Mouse (Mus musculus) neural tube, embryonic 14.5 days (tissue): ENCODE results near the gene Mical1. TPM values are rescaled to one million over a fixed set of nuclear protein-coding genes. Genes with fewer than 3 reads are reported as not detected.

Experiments used
- ATAC-seq: fragments of 200-750 bp; cut with Nextera tagmentation; 2 replicates; pipeline ENCODE4 v1.8.0; 2017; ENCODE audit warnings: low read depth, mild to moderate bottlenecking, moderate TSS enrichment, moderate library complexity
- H3K27ac ChIP-seq: fragments of 300-500 bp; sonication (generic); 2 replicates; pipeline ENCODE4 v1.5.1; 2014; ENCODE audit warnings: low read depth, mild to moderate bottlenecking, control low read depth, low read length, moderate library complexity, mixed read lengths
- H3K27me3 ChIP-seq: fragments of 300-500 bp; sonication (generic); 2 replicates; pipeline ENCODE4 v1.6.1; 2014; ENCODE audit warnings: low read length; ENCODE audit not compliant: control insufficient read depth, insufficient read depth
- H3K36me3 ChIP-seq: fragments of 300-500 bp; sonication (generic); 2 replicates; pipeline ENCODE4 v1.6.1; 2014; ENCODE audit warnings: low read length, mixed read lengths; ENCODE audit not compliant: control insufficient read depth, insufficient read depth
- H3K4me1 ChIP-seq: fragments of 300-500 bp; sonication (generic); 2 replicates; pipeline ENCODE4 v1.6.1; 2014; ENCODE audit warnings: low read length; ENCODE audit not compliant: control insufficient read depth, insufficient read depth
- H3K4me2 ChIP-seq: fragments of 300-500 bp; sonication (generic); 2 replicates; pipeline ENCODE4 v1.6.1; 2014; ENCODE audit warnings: mild to moderate bottlenecking, low read depth, low read length, control low read depth
- H3K4me3 ChIP-seq: fragments of 300-500 bp; sonication (generic); 2 replicates; pipeline ENCODE4 v1.5.1; 2014; ENCODE audit warnings: low read depth, low read length, control low read depth, mixed read lengths
- H3K9ac ChIP-seq: fragments of 300-500 bp; sonication (generic); replicated peaks from 2 replicates; pipeline ENCODE4 v1.6.1; 2014; ENCODE audit warnings: low read depth, mild to moderate bottlenecking, control low read depth, low read length, mixed read lengths
- H3K9me3 ChIP-seq: fragments of 300-500 bp; sonication (generic); 2 replicates; pipeline ENCODE4 v1.6.1; 2016; ENCODE audit warnings: low read length; ENCODE audit not compliant: control insufficient read depth
- WGBS: fragments of 180-500 bp; shearing (Covaris S2); extraction: QIAGEN DNeasy Blood & Tissue Kit; methylation state at CpG from one replicate; pipeline ENCODE4 v1.1.7; 2014; 5-methylcytosine and 5-hydroxymethylcytosine counted together
- polyA plus RNA-seq: library from polyadenylated mRNA; unstranded; fragments of >200 nt; fragmentation: Nextera tagmentation; extraction: Ambion mirVana; gene quantifications from 2 replicates; pipeline ENCODE4 v1.2.1, GENCODE M21; 2014

Gene Mical1
- polyA plus RNA-seq, 1 experiment from 2014 or later = 19.8 TPM

DNA sequence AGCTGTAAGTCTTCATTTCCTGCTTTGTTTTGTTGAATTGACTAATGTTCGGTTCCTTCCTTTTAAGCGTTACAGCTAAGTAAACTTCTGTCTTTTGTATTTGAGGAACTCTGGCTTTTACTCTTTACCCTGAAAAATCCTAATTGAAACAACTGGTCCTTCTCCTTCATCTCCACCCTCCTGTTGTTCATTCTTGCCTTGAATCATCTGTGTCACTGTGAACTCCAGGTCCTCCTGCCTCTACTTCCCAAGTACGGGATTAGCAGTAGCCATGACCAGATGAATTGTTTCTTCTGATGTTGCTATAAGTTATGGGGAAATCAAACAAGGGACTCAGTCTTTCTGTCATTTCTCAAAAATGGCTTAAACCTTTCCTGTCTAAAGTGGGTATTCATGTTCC, 47.3 kb downstream of the Mical1 start:
- H3K9ac ChIP-seq = no peak overlapping the region
- H3K36me3 ChIP-seq = no peaks in the 10 kb centered on the region
- no peak overlapping the region for H3K27ac ChIP-seq
- no peaks in the 10 kb centered on the region for H3K9me3 ChIP-seq
- WGBS = 82% methylated on average over 3 of the region's 3 CpGs
- H3K4me1 ChIP-seq = peaks cover 12% of the 10 kb centered on the region
- ATAC-seq = no peak
- H3K27me3 ChIP-seq = no peaks in the 10 kb centered on the region
- H3K4me3 ChIP-seq = no peak overlapping the region
- no peak overlapping the region for H3K4me2 ChIP-seq

DNA sequence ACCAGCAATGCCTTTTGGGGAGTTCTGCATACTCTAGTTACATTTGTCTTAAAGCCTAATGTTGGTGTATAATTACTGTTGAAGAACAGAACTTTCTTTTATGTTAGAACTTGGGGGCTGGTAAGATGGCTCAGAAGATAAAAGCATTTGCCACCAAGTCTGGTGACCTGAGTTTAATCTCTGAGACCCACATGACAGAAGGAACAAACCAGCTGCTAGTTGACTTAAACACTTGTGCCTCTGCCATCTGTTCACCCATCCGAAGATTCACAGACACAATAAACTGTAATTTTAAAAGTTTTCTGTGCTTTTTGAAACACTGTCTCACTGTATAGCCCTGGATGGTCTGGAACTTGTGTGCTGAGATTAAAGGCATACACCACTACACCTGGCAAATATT, 49.6 kb downstream of the Mical1 start:
- Histone ChIP-seq H3K4me3 (no peak overlapping the region), H3K4me1 (peaks cover 11% of the 10 kb centered on the region), H3K27ac (no peak overlapping the region), H3K27me3 (no peaks in the 10 kb centered on the region), H3K36me3 (peaks cover 6% of the 10 kb centered on the region; the same call in 1 of the 2 replicates), H3K9me3 (no peaks in the 10 kb centered on the region), H3K4me2 (no peak overlapping the region), H3K9ac (no peak overlapping the region)
- no peak for ATAC-seq
- 85% methylated on average over 1 of the region's 1 CpGs for WGBS

DNA sequence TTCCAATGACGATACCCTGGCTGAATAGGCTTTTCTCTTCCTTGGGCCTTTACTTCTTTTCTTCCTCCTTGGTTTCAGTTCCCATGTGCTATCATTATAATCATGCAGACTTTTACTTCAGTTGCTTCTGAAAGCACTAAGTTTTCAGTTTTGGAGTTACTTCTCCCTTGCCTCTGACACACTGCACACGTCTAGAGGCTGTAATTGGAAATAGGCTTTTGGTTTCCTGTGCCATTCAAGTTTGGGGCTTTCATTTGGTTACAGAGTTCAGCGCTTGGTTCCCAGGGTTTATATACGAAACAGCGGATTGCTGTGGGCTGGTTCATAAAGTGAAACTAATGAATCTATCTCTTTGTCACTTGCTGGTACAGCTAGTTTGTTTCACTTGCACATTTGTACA, 53.9 kb downstream of the Mical1 start:
- ATAC-seq = no peak
- 92% methylated on average over 5 of the region's 5 CpGs for WGBS

GRCm38 (mm10) chr10:41535991-41536390, 59.9 kb downstream of the Mical1 start:
- 91% methylated on average over 2 of the region's 2 CpGs for WGBS
- Histone ChIP-seq H3K9ac (no peak overlapping the region), H3K27me3 (no peaks in the 10 kb centered on the region), H3K36me3 (peaks cover 4% of the 10 kb centered on the region; the same call in 1 of the 2 replicates), H3K4me2 (no peak overlapping the region), H3K4me1 (no peaks in the 10 kb centered on the region), H3K9me3 (no peaks in the 10 kb centered on the region), H3K4me3 (no peak overlapping the region), H3K27ac (no peak overlapping the region)
- ATAC-seq = no peak

More for the DNA sequence above, 53.9 kb downstream of the Mical1 start:
- no peak overlapping the region for H3K27ac ChIP-seq
- no peak overlapping the region for H3K4me3 ChIP-seq
- no peak overlapping the region for H3K4me2 ChIP-seq
- no peaks in the 10 kb centered on the region for H3K9me3 ChIP-seq
- H3K36me3 ChIP-seq = peaks cover 11% of the 10 kb centered on the region; the same call in 1 of the 2 replicates
- no peak overlapping the region for H3K9ac ChIP-seq
- no peaks in the 10 kb centered on the region for H3K27me3 ChIP-seq
- no peaks in the 10 kb centered on the region for H3K4me1 ChIP-seq

Other genes starting within 250 kb of the Mical1 start
- gene Fig4, start 173.1 kb upstream of the Mical1 start, polyA plus RNA-seq = 36.4 and 36.6 TPM in 2 replicates
- 0.08 and 0.20 TPM in 2 replicates for gene Ak9, start 172.3 kb upstream of the Mical1 start, polyA plus RNA-seq
- gene Zbtb24, start 25.9 kb upstream of the Mical1 start, polyA plus RNA-seq = 16.9 and 20.0 TPM in 2 replicates
- 30.6 and 34.3 TPM in 2 replicates for gene Smpd2, start 14.1 kb downstream of the Mical1 start, polyA plus RNA-seq
- 1.7 and 3.5 TPM in 2 replicates for gene Ppil6, start 14.1 kb downstream of the Mical1 start, polyA plus RNA-seq
- gene Cd164, start 43.1 kb downstream of the Mical1 start, polyA plus RNA-seq = 44.6 and 65.9 TPM in 2 replicates
- 1.4 and 2.6 TPM in 2 replicates for gene Ccdc162, start 240.3 kb downstream of the Mical1 start, polyA plus RNA-seq